Mouse (Mus musculus) liver, embryonic 16.5 days (tissue): Measurements from ENCODE around the gene Ddx43. TPM values are rescaled to one million over a fixed set of nuclear protein-coding genes. Genes with fewer than 3 reads are reported as not detected.
A peak's percentile ranks its signal among the peaks of the same experiment; 100 is the strongest.

ENCODE experiments used
- ATAC-seq: fragments of 200-750 bp; cut with Nextera tagmentation; 2 replicates; pipeline ENCODE4 v1.8.0; 2017; ENCODE audit warnings: low read depth, mild to moderate bottlenecking, moderate number of reproducible peaks, moderate library complexity
- H3K27ac ChIP-seq: fragments of 300-500 bp; sonication (generic); 2 replicates; pipeline ENCODE4 v1.5.1; 2014; ENCODE audit warnings: mild to moderate bottlenecking, low read length
- H3K27me3 ChIP-seq: fragments of 300-500 bp; sonication (generic); 2 replicates; pipeline ENCODE4 v1.6.1; 2014; ENCODE audit warnings: low read depth, low read length, mixed read lengths; ENCODE audit not compliant: control insufficient read depth, insufficient read depth
- H3K36me3 ChIP-seq: fragments of 300-500 bp; sonication (generic); 2 replicates; pipeline ENCODE4 v1.6.1; 2014; ENCODE audit warnings: mild to moderate bottlenecking; ENCODE audit not compliant: control insufficient read depth, insufficient read depth
- H3K4me1 ChIP-seq: fragments of 300-500 bp; sonication (generic); 2 replicates; pipeline ENCODE4 v1.6.1; 2014; ENCODE audit warnings: low read depth, low read length, mixed read lengths; ENCODE audit not compliant: control insufficient read depth
- H3K4me2 ChIP-seq: fragments of 300-500 bp; sonication (generic); 2 replicates; pipeline ENCODE4 v1.6.1; 2014; ENCODE audit warnings: low read depth, low read length, mixed read lengths
- H3K4me3 ChIP-seq: fragments of 300-500 bp; sonication (generic); 2 replicates; pipeline ENCODE4 v1.5.1; 2014; ENCODE audit warnings: low read depth, mild to moderate bottlenecking, low read length
- H3K9ac ChIP-seq: fragments of 300-500 bp; sonication (generic); 2 replicates; pipeline ENCODE4 v1.6.1; 2014; ENCODE audit warnings: low read depth, low read length
- H3K9me3 ChIP-seq: fragments of 300-500 bp; sonication (generic); replicated peaks from 2 replicates; pipeline ENCODE4 v1.6.1; 2016; ENCODE audit warnings: low read length; ENCODE audit not compliant: control insufficient read depth
- WGBS: fragments of 180-500 bp; shearing (Covaris S2); extraction: QIAGEN DNeasy Blood & Tissue Kit; methylation state at CpG from one replicate; pipeline ENCODE4 v1.1.7; 2014; ENCODE audit not compliant: insufficient replicate concordance; 5-methylcytosine and 5-hydroxymethylcytosine counted together
- polyA plus RNA-seq: library from polyadenylated mRNA; unstranded; fragments of >200 nt; fragmentation: Nextera tagmentation; extraction: Ambion mirVana; gene quantifications from 2 replicates; pipeline ENCODE4 v1.2.1, GENCODE M21; 2015

Ddx43 gene
- polyA plus RNA-seq, 1 experiment from 2014 or later, result not detected

DNA sequence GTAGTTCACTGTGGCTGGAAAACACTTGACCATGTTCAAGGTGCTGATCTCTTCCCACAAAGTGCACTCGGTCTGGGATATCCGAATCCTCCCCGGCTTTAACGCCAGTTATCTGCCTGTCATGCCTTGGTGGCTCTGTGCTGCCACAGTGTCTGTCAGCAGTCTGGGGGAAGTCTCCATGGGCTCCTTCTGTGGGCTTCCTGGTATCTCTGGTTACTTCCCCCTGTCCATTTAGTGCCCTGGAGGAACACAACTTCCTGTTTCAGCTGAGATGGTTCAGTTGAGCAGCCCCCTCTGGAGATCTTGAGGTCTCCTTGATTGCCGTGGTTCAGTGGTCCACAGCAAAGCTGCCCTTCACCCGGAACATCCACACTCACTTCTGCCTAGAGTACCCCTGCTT lies 32.6 kb downstream of the Ddx43 start:
- 20% methylated on average over 6 of the region's 6 CpGs for WGBS
- Histone ChIP-seq H3K4me1 (no peaks in the 10 kb centered on the region; the same call in none of the 2 replicates), H3K4me3 (0 out of 2 replicates have a peak overlapping the region, but pooled peaks have one; percentile 40), H3K27ac (0 out of 2 replicates have a peak overlapping the region, but pooled peaks have one; percentile 3), H3K9me3 (no peaks in the 10 kb centered on the region), H3K27me3 (no peaks in the 10 kb centered on the region), H3K4me2 (peak overlapping the region; percentile 54), H3K9ac (no peak overlapping the region; the same call in 1 of the 2 replicates), H3K36me3 (no peaks in the 10 kb centered on the region)
- peak; percentile 30; the same call in 1 of the 2 replicates for ATAC-seq

GRCm38 (mm10) chr9:78428870-78429432 lies 33.4 kb downstream of the Ddx43 start:
- Histone ChIP-seq H3K4me2 (no peak overlapping the region), H3K4me1 (no peaks in the 10 kb centered on the region; the same call in none of the 2 replicates), H3K9ac (no peak overlapping the region), H3K27ac (no peak overlapping the region), H3K9me3 (no peaks in the 10 kb centered on the region), H3K4me3 (no peak overlapping the region), H3K36me3 (no peaks in the 10 kb centered on the region), H3K27me3 (no peaks in the 10 kb centered on the region)
- 61% methylated on average over 4 of the region's 4 CpGs for WGBS
- no peak for ATAC-seq

GRCm38 (mm10) chr9:78429551-78429950 lies 34.0 kb downstream of the Ddx43 start:
- Histone ChIP-seq H3K27me3 (no peaks in the 10 kb centered on the region), H3K36me3 (no peaks in the 10 kb centered on the region), H3K4me3 (no peak overlapping the region), H3K4me2 (no peak overlapping the region), H3K27ac (no peak overlapping the region), H3K4me1 (no peaks in the 10 kb centered on the region; the same call in none of the 2 replicates), H3K9ac (no peak overlapping the region), H3K9me3 (no peaks in the 10 kb centered on the region)
- WGBS, result 62% methylated on average over 2 of the region's 2 CpGs
- ATAC-seq, result no peak

- Histone ChIP-seq H3K9ac (no peak overlapping the region), H3K4me3 (no peak overlapping the region), H3K27me3 (no peaks in the 10 kb centered on the region), H3K9me3 (no peaks in the 10 kb centered on the region), H3K27ac (no peak overlapping the region), H3K36me3 (no peaks in the 10 kb centered on the region), H3K4me1 (no peaks in the 10 kb centered on the region; the same call in none of the 2 replicates), H3K4me2 (no peak overlapping the region)
- WGBS, result 41% methylated on average over 6 of the region's 6 CpGs
- ATAC-seq, result no peak
Measured at GRCm38 (mm10) chr9:78430486-78430885, 34.9 kb downstream of the Ddx43 start.

GRCm38 (mm10) chr9:78432471-78432870 lies 36.9 kb downstream of the Ddx43 start:
- no peak overlapping the region for H3K9ac ChIP-seq
- H3K9me3 ChIP-seq, result no peaks in the 10 kb centered on the region
- no peak overlapping the region for H3K4me2 ChIP-seq
- ATAC-seq, result no peak
- H3K4me1 ChIP-seq, result no peaks in the 10 kb centered on the region; the same call in none of the 2 replicates
- H3K4me3 ChIP-seq, result no peak overlapping the region
- no peak overlapping the region for H3K27ac ChIP-seq
- 70% methylated on average over 5 of the region's 5 CpGs for WGBS
- H3K27me3 ChIP-seq, result no peaks in the 10 kb centered on the region
- H3K36me3 ChIP-seq, result no peaks in the 10 kb centered on the region

DNA sequence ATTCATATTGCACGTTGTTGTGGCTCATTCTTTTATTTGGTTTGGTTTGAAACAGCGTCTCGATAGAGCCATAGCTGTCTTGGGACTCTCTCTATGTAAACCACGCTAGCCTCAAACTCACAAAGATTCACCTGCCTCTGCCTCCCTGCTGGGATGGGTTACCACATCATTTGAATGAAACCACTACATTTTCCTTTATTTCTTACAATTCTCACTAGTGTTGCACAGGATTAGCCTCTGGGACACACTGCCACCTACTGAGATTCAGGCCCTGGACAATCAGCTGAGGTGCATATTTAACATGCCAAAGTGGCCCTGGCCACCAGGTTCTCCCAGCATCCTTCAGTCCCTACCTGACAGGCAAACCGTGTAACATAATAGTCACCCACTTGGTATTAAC lies 43.8 kb downstream of the Ddx43 start:
- no peak overlapping the region for H3K4me3 ChIP-seq
- no peak for ATAC-seq
- no peaks in the 10 kb centered on the region for H3K9me3 ChIP-seq
- H3K36me3 ChIP-seq, result no peaks in the 10 kb centered on the region
- 52% methylated on average over 5 of the region's 5 CpGs for WGBS
- no peak overlapping the region for H3K4me2 ChIP-seq
- peaks cover 39% of the 10 kb centered on the region for H3K27me3 ChIP-seq
- peaks cover 4% of the 10 kb centered on the region for H3K4me1 ChIP-seq
- H3K27ac ChIP-seq, result no peak overlapping the region
- H3K9ac ChIP-seq, result no peak overlapping the region

- peak overlapping the region; percentile 62 for H3K4me3 ChIP-seq
- no peak overlapping the region for H3K27ac ChIP-seq
- peak overlapping the region; percentile 54; the same call in 1 of the 2 replicates for H3K9ac ChIP-seq
- H3K27me3 ChIP-seq, result peaks cover 46% of the 10 kb centered on the region
- H3K4me1 ChIP-seq, result peaks cover 4% of the 10 kb centered on the region
- H3K36me3 ChIP-seq, result no peaks in the 10 kb centered on the region
- peak overlapping the region; percentile 76 for H3K4me2 ChIP-seq
- ATAC-seq, result no peak
- 4% methylated on average over 9 of the region's 9 CpGs for WGBS
- no peaks in the 10 kb centered on the region for H3K9me3 ChIP-seq
Measured at GRCm38 (mm10) chr9:78442237-78442578, 46.6 kb downstream of the Ddx43 start.

DNA sequence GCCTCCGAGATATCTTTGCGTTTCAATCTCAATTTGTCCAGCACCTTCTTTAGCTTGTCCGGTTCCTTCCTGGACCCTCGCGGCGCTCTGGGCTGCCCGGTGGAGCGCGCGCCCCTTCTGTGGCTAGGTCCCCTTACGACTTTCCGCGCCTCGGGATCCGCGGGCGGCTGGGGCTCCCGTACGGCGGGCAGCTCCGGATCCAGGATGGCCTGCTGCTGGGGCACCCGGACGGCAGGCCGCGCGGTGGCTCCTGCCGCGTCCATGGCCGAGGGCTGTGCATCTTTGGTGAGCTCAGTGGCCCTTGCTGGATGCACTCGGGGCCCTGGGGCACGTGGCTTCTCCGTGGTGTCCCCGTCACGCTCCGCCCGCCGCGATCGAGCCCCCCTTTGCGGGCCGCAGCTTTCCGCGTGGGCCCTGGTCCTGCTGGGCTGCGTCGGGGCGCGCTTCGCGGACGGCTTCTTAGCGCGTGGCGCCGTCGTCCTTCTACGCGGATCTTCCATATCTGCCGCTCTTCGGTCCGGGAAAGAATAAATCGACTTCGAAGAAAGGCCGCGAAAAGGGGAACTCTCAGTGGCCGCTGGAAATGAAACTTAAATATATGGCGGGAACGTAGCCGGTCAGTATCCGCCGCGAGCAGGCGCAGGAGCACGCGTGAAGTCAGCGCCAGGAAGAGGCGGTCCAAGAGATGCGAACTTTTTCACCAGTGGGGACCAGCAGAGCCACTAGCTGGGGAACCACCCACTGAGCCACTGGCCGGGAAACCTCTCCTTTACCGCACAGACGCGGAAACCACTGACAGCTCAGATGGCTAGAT lies 47.2 kb downstream of the Ddx43 start, which contains the start of gene Cgas:
Gene Cgas (minus strand): TSS at position 659 of the 814 bp plus-strand sequence.
- Histone ChIP-seq H3K4me2 (peak within 1 kb of the TSS; percentile 76), H3K4me3 (peak within 1 kb of the TSS; percentile 62), H3K4me1 (peaks cover 8% of the 10 kb centered on the region), H3K27me3 (peaks cover 46% of the 10 kb centered on the region), H3K27ac (no peak within 1 kb of the TSS; the same call in 1 of the 2 replicates), H3K9me3 (no peaks in the 10 kb centered on the region), H3K36me3 (no peaks in the 10 kb centered on the region), H3K9ac (peak within 1 kb of the TSS; percentile 54)
- peak; percentile 44; the same call in 1 of the 2 replicates for ATAC-seq
- under 1% methylated on average over 81 of the region's 81 CpGs for WGBS

- Histone ChIP-seq H3K4me2 (peak overlapping the region; percentile 88), H3K27ac (no peak overlapping the region; the same call in 1 of the 2 replicates), H3K36me3 (peaks cover 10% of the 10 kb centered on the region), H3K9ac (peak overlapping the region; percentile 95), H3K4me3 (peak overlapping the region; percentile 96), H3K4me1 (peaks cover 19% of the 10 kb centered on the region), H3K27me3 (peaks cover 25% of the 10 kb centered on the region), H3K9me3 (no peaks in the 10 kb centered on the region)
- WGBS, result 33% methylated on average over 9 of the region's 9 CpGs
- ATAC-seq, result no peak
Measured at GRCm38 (mm10) chr9:78447606-78447972, 52.0 kb downstream of the Ddx43 start.
